Mouse (Mus musculus): ENCODE measurements around the gene Hfe2.
A peak's percentile ranks its signal among the peaks of the same experiment; 100 is the strongest.

Gene Hfe2

DNA sequence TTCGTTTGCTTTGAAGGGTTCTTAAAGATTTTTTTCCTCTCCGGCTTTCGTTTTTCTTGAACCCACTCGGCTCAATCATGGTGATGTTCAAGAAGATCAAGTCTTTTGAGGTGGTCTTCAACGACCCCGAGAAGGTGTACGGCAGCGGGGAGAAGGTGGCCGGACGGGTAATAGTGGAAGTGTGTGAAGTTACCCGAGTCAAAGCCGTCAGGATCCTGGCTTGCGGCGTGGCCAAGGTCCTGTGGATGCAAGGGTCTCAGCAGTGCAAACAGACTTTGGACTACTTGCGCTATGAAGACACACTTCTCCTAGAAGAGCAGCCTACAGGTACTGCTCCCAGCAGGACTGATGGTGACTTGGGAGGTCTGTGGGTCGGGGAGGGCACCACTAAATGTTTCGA, 33.2 kb downstream of the Hfe2 start:
- no peak for DNase-seq (ENCODE audit: low spot score)

DNA sequence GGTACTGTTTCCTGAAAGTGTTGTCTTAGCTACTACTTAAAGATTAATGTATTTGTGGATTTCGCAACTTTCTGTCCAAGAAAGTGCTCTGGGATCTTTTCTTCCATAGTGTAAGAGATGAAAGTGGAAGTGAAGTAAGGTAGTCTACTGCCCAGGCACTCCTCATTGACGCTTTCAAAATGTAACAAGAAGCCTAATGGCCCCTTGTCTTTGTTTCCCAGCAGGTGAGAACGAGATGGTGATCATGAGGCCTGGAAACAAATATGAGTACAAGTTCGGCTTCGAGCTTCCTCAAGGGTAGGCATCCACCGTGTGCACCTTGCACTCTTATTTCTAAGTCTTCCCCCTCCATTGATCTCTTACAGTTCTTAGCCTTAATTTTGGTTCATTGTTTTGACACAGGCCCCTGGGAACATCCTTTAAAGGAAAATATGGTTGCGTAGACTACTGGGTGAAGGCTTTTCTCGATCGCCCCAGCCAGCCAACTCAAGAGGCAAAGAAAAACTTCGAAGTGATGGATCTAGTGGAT, 33.8 kb downstream of the Hfe2 start:
- no peak for DNase-seq (ENCODE audit: low spot score)

DNA sequence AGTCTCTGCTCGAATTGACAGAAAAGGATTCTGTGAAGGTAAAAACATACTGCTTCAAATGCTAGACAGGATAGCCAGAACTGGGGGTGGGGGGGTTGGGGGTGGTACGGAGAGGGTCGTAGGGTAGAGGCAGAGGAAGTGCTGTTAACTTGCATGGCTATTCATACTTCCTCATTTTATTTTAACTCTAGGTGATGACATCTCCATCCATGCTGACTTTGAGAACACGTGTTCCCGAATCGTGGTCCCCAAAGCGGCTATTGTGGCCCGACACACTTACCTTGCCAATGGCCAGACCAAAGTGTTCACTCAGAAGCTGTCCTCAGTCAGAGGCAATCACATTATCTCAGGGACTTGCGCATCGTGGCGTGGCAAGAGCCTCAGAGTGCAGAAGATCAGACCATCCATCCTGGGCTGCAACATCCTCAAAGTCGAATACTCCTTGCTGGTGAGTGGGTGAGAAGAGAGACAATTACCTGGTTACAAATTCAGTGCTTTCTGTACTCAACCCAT, 34.5 kb downstream of the Hfe2 start:
- no peak for DNase-seq (ENCODE audit: low spot score)

DNA sequence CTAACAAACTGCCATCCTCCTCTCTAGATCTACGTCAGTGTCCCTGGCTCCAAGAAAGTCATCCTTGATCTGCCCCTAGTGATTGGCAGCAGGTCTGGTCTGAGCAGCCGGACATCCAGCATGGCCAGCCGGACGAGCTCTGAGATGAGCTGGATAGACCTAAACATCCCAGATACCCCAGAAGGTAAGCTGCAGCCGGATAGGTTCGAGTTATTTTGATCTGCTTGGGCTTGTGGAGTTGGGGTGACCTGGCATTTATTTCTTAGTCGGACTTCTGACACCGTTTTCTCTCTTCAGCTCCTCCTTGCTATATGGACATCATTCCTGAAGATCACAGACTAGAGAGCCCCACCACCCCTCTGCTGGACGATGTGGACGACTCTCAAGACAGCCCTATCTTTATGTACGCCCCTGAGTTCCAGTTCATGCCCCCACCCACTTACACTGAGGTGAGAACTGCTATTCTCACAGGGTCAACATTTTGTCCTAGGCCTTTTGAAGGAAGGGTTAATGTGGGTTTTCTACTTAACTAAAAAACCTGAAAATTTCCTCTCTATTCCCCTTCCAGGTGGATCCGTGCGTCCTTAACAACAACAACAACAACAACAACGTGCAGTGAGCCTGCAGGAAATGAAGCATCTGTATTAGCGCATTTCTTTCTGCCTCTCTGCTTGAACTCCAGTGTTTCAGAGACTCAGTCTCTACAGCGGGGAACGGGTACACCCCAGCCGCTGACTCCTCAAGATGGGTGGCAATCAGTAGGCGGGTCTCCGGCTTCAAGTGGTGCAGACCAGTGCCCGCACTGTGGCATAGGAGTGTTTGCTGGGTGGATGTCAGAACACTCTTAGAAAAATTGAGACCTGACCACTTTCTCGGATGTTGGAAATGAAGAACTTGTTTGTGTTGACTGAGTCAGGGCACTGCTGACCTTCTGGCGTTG, 35.2 kb downstream of the Hfe2 start:
- DNase-seq (ENCODE audit: low spot score) = no peak

- DNase-seq (ENCODE audit: low spot score) = no peak
These were observed 36.1 kb downstream of the Hfe2 start for GRCm38 (mm10) chr3:96560881-96561668.

DNA sequence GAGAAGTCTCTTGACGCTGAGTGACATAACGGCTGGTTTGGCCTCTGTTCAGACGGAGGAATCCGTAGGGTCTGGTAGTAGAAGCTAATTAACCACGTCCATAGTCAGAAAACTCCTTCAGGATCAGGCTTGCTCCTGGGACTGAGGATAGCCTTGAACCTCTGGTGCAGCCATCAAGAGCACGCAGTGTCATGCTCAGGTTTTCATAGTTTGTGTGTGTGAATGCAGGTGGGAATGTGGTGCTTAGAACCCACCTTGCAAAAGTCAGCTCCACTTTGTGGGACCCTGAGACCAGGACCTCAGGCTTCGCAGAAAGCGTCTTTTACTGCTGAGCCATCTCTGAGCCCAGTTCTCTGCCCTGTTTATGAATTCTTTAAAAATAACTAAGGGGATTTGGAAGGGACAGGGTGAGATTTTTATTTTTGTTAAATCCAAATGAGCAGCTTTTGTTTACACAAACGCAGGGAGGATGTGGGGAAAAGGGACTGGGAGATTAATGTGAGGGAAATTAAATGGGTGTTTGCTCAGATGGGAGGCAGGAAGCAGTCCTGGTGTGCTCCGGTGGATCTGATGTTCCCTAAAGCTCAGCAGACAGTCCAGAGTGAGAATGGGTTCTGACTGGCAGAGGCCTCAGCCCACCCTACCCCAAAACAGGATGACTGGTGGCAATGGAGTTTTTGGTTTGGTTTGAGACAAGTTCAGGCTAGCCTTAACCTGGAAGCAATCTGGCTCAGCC, 37.1 kb downstream of the Hfe2 start:
- no peak for DNase-seq (ENCODE audit: low spot score)

DNA sequence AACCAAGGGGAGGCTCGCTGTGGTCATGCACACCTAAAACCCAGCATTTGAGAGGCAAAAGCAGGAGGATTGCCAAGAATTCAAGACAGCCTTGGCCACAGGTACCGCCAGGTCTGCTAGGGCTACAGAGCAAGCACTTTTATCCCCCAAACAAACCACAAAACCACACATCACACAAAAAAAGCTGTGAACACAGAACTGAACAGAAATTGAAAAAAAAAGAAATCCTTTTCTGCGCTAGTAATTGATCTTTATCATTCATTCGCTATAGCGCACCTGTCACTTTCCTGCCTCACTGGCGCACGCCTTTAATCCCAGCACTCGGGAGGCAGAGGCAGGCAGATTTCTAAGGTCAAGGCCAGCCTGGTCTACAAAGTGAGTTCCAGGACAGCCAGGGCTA, 38.3 kb downstream of the Hfe2 start:
- no peak for DNase-seq (ENCODE audit: low spot score)

GRCm38 (mm10) chr3:96563911-96564632, 39.1 kb downstream of the Hfe2 start:
- no peak for DNase-seq (ENCODE audit: low spot score)

DNA sequence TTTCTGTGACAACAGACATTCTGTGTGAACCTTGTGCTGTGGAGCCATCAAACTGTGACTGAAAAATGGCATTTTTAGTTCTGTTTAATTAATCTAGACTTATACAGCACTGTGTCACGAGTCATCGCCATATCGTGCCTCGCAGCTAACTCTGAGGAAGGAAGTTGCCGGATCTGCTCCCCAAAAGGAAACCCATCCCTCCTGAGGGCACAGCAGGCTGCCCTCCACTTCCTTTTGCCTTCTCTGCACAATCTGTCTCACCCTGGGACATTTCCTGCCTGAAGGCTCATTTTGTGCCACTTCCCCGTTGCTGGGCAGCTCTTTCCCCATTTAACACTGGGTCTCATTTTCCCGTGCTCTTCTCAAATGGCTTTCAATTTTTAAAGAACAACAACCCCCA, 39.7 kb downstream of the Hfe2 start:
- no peak for DNase-seq (ENCODE audit: low spot score)

DNA sequence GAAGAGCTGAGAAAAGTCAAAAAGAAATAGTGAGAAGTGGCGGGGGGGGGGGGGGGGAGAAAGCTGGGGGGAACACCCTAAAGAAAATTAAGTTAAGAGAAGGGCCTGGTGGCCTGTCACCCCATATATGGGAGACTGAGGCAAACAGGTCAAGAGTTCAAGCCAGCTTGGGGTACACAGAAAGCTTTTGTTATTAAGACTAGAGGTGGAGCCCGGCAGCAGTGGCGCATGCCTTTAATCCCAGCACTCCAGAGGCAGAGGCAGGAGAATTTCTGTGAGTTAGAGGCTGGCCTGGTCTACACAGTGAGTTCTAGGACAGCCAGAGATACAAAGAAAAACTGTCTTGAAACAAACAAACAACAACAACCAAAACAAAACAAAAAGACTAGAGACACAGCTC, 40.1 kb downstream of the Hfe2 start:
- no peak for DNase-seq (ENCODE audit: low spot score)

DNA sequence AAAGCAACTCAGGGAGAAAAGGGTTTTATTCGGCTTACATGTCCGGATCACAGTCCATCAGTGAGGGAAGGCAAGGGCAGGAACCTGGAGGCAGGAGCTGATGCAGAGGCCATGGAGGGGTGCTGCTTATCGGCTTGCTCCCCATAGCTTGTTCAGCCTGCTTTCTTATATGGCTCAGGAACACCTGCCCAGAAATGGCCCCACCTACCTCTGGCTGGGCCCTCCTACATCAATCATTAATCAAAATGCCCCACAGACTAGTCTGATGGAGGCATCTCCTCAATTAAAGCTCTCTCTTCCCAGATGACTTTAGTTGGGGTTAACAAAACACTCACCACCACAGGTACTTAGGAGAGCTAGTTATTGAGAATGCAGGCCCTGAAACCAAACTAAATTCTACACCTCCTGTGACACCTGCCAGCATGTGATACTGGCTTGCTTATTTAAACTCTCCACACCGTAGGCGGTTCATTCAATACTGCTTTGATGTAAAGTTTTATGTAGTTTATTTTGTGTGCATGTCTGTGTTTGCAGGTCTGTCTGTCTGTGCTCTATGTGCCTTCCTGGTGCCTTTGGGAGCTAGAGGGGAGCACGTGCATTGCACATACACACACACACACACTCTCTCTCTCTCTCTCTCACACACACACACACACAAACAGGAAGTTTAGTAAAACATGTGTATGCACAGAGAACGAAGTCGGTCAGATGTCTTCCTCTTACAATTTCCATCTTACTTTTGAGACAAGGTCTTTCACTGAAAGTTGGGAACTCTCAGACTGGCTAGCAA, 41.9 kb downstream of the Hfe2 start:
- no peak for DNase-seq (ENCODE audit: low spot score)

GRCm38 (mm10) chr3:96568605-96569004, 43.6 kb downstream of the Hfe2 start:
- DNase-seq (ENCODE audit: low spot score) = no peak

- DNase-seq (ENCODE audit: low spot score) = no peak
These were observed 44.5 kb downstream of the Hfe2 start for GRCm38 (mm10) chr3:96569506-96569905.

DNA sequence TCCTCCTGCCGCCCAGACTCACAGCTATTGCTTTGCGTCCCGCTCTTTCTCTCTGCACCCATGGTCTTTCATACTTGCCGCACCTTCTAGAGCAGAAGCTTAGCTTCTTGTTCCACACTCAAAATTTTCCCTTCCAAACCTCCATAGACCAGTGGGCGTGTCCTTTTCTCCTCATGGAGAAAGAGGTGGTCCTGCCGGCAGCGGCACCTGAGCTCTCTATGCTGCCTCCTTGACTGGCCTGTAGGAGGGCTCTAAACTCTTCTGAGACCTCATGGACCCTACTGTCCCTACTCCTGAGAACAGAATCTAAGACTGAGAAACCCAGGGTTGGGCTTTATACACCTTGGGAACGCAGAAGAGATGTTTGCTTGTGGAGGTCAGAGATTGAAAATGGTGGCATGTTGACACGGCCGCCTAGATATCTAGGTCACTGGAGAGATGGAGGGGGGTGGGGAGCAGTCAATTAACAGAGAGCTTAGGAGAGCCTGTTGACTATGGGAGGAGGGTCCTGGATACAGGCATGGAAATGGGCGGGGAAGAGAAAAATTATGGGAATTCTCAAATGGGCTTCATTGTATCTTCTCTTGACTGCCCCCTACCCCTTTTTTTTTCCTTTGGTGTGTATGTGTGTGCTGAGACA, 45.1 kb downstream of the Hfe2 start:
- DNase-seq (ENCODE audit: low spot score) = no peak

DNA sequence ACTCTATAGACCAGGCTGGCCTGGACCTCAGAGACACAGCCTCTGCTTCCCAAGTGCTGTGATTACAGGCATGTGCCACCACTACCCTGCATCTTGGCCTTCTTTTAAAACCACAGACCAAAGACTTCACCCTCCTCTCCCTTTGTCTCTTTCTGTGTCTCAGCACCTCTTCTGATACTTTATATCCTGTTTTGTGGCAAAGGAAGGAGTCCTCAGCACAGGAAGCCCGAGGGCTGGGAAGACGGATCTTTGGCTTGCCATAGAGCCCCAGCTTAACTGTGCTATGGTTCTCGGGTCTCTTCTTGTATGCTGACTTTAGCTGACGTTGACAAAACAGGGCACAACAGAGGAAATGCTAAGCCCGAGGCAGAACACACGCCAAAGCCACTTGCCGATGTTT, 45.7 kb downstream of the Hfe2 start:
- no peak for DNase-seq (ENCODE audit: low spot score)

DNA sequence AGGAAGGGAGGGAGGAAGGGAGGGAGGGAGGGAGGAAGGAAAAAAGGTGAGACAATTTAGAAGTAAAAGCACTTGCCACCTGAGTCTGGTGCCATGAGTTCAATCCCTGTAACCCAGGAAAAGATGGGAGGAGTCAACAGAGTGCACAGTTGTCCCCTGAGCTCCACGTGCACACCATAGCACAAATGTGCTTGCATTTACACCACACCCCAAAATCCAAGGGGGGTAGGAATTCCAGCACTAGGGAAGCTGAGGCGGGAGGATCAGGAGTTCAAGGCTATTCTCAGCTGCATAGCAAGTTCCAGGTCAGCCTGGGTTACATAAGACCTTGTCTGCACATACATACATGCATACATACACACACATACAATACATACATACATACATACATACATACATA, 46.4 kb downstream of the Hfe2 start:
- DNase-seq (ENCODE audit: low spot score) = no peak

- peak; percentile 42 for DNase-seq (ENCODE audit: low spot score)
These were observed 47.1 kb downstream of the Hfe2 start for GRCm38 (mm10) chr3:96571896-96572698.

- peak; percentile 44 for DNase-seq (ENCODE audit: low spot score)
These were observed 48.9 kb downstream of the Hfe2 start for GRCm38 (mm10) chr3:96573611-96574511.

Measured in testis, postnatal 10 days (tissue).